Mouse (Mus musculus): Measurements from ENCODE around the gene Olfr329-ps. TPM values are rescaled to one million over a fixed set of nuclear protein-coding genes. Genes with fewer than 3 reads are reported as not detected.
A peak's percentile ranks its signal among the peaks of the same experiment; 100 is the strongest.
"Not testable (repeated sequence)": the region's sequence is repeated elsewhere in the genome, so short reads cannot be mapped to it uniquely, and the experiment has no call there.

Olfr329-ps gene
- not detected for total RNA-seq (2022)

GRCm38 (mm10) chr11:58546322-58546721 lies at the start of gene Olfr329-ps:
Gene Olfr329-ps (minus strand): TSS chr11:58546422.
- DNase-seq (ENCODE audit: low spot score in 2 of 2): no peak

DNA sequence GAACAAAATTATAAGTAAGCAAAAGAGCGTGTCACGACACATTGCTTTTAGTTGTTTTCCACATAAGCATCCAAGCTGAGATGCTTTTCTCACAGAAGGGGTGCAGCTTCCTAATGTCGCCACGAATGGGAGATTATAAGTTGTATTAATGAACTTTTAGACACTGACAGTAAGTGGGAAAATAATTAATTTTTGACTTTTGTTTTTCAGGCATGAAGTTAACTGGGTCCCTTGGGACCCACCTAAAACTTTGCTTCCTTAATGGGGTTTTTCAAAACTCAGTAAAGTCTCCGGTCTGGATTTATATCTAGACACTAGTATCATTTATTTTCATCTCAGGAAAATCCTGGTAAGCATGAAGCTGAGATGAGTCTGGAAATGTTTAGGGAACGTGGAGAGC lies 48.6 kb upstream of the Olfr329-ps start, which contains the start of gene Olfr324:
Gene Olfr324 (plus strand): TSS at position 301 of the 400 bp plus-strand sequence.
- DNase-seq (ENCODE audit: low spot score in 2 of 2): no peak

GRCm38 (mm10) chr11:58588620-58589250 lies 42.5 kb upstream of the Olfr329-ps start:
- DNase-seq (ENCODE audit: low spot score in 2 of 2): no peak

GRCm38 (mm10) chr11:58587898-58588348 lies 41.7 kb upstream of the Olfr329-ps start:
- peak; percentile 4 to 21 for DNase-seq (ENCODE audit: low spot score in 2 of 2)

GRCm38 (mm10) chr11:58578636-58579035 lies 32.4 kb upstream of the Olfr329-ps start:
- DNase-seq (ENCODE audit: low spot score in 2 of 2): peak; percentile 15 to 37

- DNase-seq (ENCODE audit: low spot score in 2 of 2): no peak
These were observed 31.2 kb upstream of the Olfr329-ps start, which contains the start of gene Olfr325 for GRCm38 (mm10) chr11:58577430-58577829. Gene Olfr325 (plus strand): TSS chr11:58577730.

DNA sequence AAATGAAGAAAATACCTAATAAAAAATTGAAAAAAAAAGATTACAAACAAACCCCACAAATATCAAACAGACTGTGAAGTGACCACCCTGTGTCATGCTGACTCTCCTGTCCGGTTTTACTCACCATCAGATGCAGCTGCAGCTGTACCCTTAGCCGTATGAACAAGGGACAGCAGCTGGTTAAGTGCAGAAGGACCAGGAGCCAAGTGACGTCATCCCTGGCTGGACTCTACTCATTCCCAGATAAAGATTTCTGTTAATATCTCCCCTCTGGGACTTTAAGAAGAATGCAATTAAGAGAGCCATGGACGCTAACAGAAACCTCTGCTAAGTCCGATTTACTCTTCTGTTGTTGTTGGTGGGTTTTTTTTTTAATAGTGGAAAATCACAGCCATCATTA lies 24.2 kb upstream of the Olfr329-ps start, which contains the start of gene Olfr224:
Gene Olfr224 (minus strand): TSS at position 149 of the 400 bp plus-strand sequence.
- no peak for DNase-seq (ENCODE audit: low spot score in 2 of 2)

DNA sequence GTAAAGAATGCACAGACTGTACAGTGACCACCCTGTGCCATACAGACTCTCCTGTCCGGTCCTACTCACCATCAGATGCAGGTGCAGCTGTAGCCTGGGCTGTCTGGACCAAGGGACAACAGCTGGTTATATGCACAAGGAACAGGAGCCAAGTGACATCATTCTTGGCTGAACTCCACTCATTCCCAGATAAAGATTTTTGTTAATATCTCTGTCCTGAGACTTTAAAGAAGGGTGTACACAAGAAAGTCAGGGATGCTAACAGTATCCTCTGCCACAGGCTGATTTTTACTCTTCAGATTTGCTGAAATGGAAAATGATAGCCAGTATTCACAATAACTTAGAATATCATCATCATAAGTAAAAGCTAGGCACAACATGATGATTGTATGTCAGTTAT lies 9.3 kb upstream of the Olfr329-ps start, which contains the start of gene Olfr328:
Gene Olfr328 (minus strand): TSS at position 101 of the 400 bp plus-strand sequence.
- DNase-seq (ENCODE audit: low spot score in 2 of 2): no peak

DNA sequence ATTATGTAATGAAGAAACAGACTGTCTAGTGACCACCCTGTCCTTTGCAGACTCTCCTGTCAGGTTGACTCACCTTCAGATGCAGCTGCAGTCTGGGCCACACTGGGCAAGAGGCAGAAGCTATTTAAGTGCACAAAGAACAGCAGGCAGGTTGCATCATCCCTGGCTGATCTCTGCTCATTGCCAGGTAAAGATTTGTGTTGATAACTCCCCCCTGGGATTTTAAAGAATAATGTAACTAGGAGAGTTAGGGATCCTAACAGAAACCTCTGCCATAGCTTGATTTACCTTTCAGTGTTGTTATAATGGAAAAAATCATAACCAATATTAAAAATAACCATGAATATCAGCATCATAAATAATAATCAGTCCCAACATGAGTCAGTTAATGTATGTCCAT lies 11.5 kb downstream of the Olfr329-ps start, which contains the start of gene Olfr330:
Gene Olfr330 (minus strand): TSS at position 101 of the 400 bp plus-strand sequence.
- DNase-seq (ENCODE audit: low spot score in 2 of 2): not testable (repeated sequence)

- DNase-seq (ENCODE audit: low spot score in 2 of 2): peak; percentile 12 to 30
These were observed 26.5 kb downstream of the Olfr329-ps start for GRCm38 (mm10) chr11:58519756-58520155.

DNA sequence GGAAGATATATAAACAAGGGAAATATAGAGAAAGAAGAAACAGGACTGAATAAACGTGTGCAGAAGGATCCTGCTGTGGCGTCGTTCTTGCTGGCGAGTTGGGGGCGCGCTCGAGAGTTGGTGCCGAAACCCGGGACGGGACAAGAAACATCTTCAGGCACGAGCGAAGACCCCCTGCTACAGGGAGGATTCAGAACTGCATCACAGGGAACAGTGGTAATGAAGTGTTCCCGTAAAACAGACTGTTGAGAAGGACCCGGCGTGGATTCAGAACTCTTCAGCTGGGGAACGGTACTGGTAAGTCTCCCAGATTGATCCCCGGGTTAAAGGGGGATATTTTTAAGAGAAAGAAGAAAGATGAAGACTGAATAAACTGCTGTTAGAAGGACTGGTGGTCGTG lies 27.3 kb downstream of the Olfr329-ps start:
- peak; percentile 69 to 77 for DNase-seq (ENCODE audit: low spot score in 2 of 2)

DNA sequence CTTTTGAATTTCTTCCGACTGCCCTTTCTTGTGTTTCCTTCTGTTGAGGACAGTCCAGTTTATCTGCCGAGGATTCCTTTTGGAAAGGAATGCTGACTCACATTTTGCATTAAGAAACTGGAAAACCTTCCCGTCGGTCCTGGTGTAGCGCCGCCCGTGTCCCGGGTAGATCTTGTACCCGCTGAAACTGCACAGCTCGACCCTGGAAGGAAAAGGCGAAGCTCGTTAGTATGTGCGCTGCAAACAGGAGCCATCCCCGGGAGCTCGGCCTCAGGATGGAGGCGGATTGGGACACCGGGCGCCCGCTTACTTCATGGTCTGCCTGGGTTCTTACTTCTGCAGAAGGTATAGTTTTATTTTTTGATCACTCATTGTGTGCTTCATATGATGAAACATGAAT lies 37.2 kb downstream of the Olfr329-ps start:
- DNase-seq (ENCODE audit: low spot score in 2 of 2): not testable (repeated sequence)

GRCm38 (mm10) chr11:58502472-58502871 lies 43.8 kb downstream of the Olfr329-ps start, which contains the start of gene Olfr331:
Gene Olfr331 (minus strand): TSS chr11:58502572.
- not testable (repeated sequence) for DNase-seq (ENCODE audit: low spot score in 2 of 2)

- no peak for DNase-seq (ENCODE audit: low spot score in 2 of 2)
These were observed 46.9 kb downstream of the Olfr329-ps start for GRCm38 (mm10) chr11:58499290-58499689.

DNA sequence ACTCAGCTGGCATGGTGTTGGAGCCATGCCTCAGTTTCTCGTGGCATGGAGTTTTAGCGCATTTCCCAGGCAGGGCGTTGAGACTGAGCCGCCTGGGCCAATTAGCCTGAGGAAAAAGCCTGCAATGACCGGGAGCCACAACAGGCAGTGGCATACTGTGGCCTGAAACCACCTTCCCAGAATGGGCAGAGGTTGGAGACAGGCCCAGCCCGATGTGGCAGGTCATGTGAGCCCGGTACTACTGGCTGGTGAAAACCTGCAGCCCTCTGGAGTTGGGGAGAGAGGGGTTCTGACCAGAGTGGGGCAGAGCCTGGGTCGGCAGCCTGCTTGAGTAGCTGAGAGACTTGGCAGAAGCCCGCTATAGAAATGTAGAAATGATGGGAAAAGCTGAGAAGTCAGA lies 47.5 kb downstream of the Olfr329-ps start:
- DNase-seq (ENCODE audit: low spot score in 2 of 2): no peak

DNA sequence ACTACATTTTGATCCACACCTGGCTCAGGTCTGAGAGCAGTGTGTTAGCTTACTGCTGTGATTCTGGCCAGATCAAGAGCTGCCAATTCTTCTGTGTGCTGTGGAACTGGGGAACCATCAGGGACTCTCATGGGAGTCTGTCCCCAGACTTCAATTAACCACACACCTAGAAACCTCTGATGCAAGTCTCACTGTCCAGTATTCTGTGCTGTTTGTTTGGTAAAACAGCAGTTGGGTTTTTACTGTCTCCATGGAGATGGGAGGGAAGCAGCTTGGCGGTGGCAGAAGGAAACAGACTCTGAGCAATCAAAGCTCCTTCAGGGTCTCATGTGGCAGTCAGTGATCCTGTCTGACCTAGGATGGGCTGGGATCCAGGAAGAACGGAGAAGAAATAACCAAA lies 53.8 kb downstream of the Olfr329-ps start, which contains the start of gene Olfr332:
Gene Olfr332 (minus strand): TSS at position 101 of the 400 bp plus-strand sequence.
- DNase-seq (ENCODE audit: low spot score in 2 of 2): no peak

Other genes with a start within 250 kb of the Olfr329-ps start
- 10 to 100 TPM; 28.5 to 36.1 (median 32.3) TPM for gene Zfp692, start 239.4 kb downstream of the Olfr329-ps start, total RNA-seq (2022)
- gene Zfp672, start 216.1 kb downstream of the Olfr329-ps start, total RNA-seq (2022): 10 to 100 TPM; 39.8 to 56.6 (median 45.4) TPM
- 10 to 100 TPM; 37.3 to 57.0 (median 44.8) TPM for gene Sh3bp5l, start 215.7 kb downstream of the Olfr329-ps start, total RNA-seq (2022)
- under 1 TPM in 1 of 4 experiments, not detected in 3; 0.29 TPM for gene Lypd8, start 167.4 kb downstream of the Olfr329-ps start, total RNA-seq (2022)
- not detected for gene 1810065E05Rik, start 125.3 kb downstream of the Olfr329-ps start, total RNA-seq (2022)
- not detected for gene Gm12253, start 113.9 kb downstream of the Olfr329-ps start, total RNA-seq (2022)
- gene Lypd9, start 93.5 kb downstream of the Olfr329-ps start, total RNA-seq (2022): not detected
- gene Olfr30, start 84.2 kb downstream of the Olfr329-ps start, total RNA-seq (2022): not detected
- gene Olfr332, start 53.9 kb downstream of the Olfr329-ps start, total RNA-seq (2022): not detected
- not detected for gene Olfr331, start 43.9 kb downstream of the Olfr329-ps start, total RNA-seq (2022)
- not detected for gene Olfr330, start 11.6 kb downstream of the Olfr329-ps start, total RNA-seq (2022)
- gene Olfr328, start 9.2 kb upstream of the Olfr329-ps start, total RNA-seq (2022): under 1 TPM; 0.11 to 0.35 (median 0.23) TPM
- not detected for gene Olfr224, start 24.1 kb upstream of the Olfr329-ps start, total RNA-seq (2022)
- not detected for gene Olfr325, start 31.3 kb upstream of the Olfr329-ps start, total RNA-seq (2022)
- gene Olfr324, start 48.7 kb upstream of the Olfr329-ps start, total RNA-seq (2022): not detected
- gene 2210407C18Rik, start 69.7 kb upstream of the Olfr329-ps start, total RNA-seq (2022): not detected
- not detected for gene Olfr323, start 84.1 kb upstream of the Olfr329-ps start, total RNA-seq (2022)
- under 1 TPM in 2 of 4 experiments, not detected in 2; 0.14 to 0.19 TPM for gene Trim58, start 94.0 kb upstream of the Olfr329-ps start, total RNA-seq (2022)
- not detected for gene Olfr322, start 112.4 kb upstream of the Olfr329-ps start, total RNA-seq (2022)
- not detected for gene Olfr320, start 134.7 kb upstream of the Olfr329-ps start, total RNA-seq (2022)
- gene Olfr319, start 152.7 kb upstream of the Olfr329-ps start, total RNA-seq (2022): under 1 TPM in 1 of 4 experiments, not detected in 3; 0.43 TPM
- under 1 TPM in 2 of 4 experiments, not detected in 2; 0.09 to 0.16 TPM for gene Olfr318, start 177.6 kb upstream of the Olfr329-ps start, total RNA-seq (2022)
- under 1 TPM in 3 of 4 experiments, not detected in 1; 0.19 to 0.76 (median 0.43) TPM for gene Olfr317, start 192.8 kb upstream of the Olfr329-ps start, total RNA-seq (2022)
- gene Olfr316, start 206.3 kb upstream of the Olfr329-ps start, total RNA-seq (2022): 1 to 10 TPM in 2 of 4 experiments, under 1 TPM in 2; 0.59 to 1.8 (median 1.2) TPM
- gene Olfr315, start 226.8 kb upstream of the Olfr329-ps start, total RNA-seq (2022): not detected
- not detected for gene Olfr314, start 236.5 kb upstream of the Olfr329-ps start, total RNA-seq (2022)